Mouse (Mus musculus) bone marrow macrophage, adult 2 months (primary cell): ENCODE measurements at regions not wholly inside any gene's neighbourhood (a gene's known extent, or its start where the extent isn't known, plus 50 kb on each side); places are given as distances from the start of the nearest gene placed in this dataset.

Source experiments
- CTCF ChIP-seq: IDR thresholded peaks from 2 replicates; pipeline ENCODE4 v1.5.1; 2012; ENCODE audit warnings: low read depth, mild to moderate bottlenecking, low read length, moderate library complexity
- POLR2A ChIP-seq: IDR thresholded peaks from 2 replicates; pipeline ENCODE4 v1.6.1; 2012; ENCODE audit warnings: mild to moderate bottlenecking, low read depth, low read length, borderline replicate concordance

DNA sequence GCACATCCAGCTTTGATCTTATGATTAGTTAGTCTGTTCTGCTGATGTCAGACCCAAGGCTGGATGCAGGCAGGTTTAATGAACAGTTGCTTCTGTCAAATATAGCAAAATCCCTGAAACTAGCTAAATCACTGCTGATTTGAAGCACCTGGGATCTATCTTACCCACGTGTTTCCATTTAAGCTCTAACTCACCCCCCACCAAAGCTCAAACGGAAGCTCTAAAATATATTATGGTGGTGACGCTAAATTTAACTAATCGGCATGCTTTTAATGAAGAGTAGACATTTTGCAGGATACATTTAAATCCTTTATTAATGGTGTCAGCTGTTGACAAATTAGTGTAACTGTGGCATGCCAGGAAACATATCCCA, 241.3 kb upstream of the Pitrm1 start:
- no peak for TF ChIP-seq POLR2A
- no peak for TF ChIP-seq CTCF
